Mouse (Mus musculus) left cerebral cortex, postnatal 4 days (tissue): ENCODE measurements at regions not wholly inside any gene's neighbourhood (a gene's known extent, or its start where the extent isn't known, plus 50 kb on each side); places are given as distances from the start of the nearest gene placed in this dataset.
"Not testable (repeated sequence)": the region's sequence is repeated elsewhere in the genome, so short reads cannot be mapped to it uniquely, and the experiment has no call there.

ENCODE experiments used
- DNase-seq: peaks from one replicate; pipeline ENCODE4 v3.0.0-alpha.2; 2022
- intact Hi-C: fragments of 180-260 bp; cut with DNase I; formaldehyde crosslinking; loops from one replicate; pipeline ENCODE4 v1.15.1; 2025

- DNase-seq, intact Hi-C loops: not testable (repeated sequence)
Measured at GRCm38 (mm10) chr14:19080001-19080400, 185.9 kb upstream of the Ube2e2 start.

DNA sequence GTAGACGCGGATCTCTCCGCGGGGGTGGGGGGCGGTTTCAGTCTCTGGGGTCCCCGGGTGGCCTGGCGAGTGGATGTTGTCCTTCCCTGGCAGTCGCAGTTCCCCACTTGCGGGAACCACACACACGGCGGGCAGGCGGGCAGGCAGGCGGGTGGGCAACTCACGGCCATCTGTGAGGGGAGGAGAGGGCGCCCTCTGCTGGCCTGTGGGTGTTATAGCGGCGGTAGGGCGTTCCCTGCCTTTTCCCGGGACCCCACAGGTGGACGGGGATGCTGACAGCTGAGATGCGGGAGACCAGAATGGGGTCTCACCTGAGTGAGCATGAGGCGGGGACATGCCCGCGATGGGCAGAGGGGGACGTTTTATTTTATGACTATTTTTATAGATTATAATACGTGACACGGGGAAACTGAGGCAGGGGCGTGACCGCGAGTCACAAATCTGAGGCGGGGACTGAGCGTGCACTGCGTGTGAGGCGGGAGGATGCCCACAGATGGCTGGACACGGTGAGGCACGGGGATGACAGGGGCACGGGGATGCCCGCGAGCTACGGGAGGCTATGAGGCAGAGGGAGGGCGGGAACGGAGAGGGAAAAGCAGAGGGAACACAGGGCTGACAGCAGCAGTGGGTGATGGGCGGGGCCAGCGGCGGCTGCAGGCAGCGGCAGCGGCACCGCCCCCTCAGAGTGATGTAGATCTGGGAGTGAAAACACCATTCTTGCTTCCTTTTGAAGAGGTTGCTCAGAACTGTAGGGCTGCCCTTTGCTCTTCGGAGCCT, 148.1 kb upstream of the Ube2e2 start:
- peak; percentile 82 for DNase-seq
- intact Hi-C loops = loop anchor here (10.0 kb wide), 1 partner anchor 667 kb away; no protein-coding TSS in a partner anchor

DNA sequence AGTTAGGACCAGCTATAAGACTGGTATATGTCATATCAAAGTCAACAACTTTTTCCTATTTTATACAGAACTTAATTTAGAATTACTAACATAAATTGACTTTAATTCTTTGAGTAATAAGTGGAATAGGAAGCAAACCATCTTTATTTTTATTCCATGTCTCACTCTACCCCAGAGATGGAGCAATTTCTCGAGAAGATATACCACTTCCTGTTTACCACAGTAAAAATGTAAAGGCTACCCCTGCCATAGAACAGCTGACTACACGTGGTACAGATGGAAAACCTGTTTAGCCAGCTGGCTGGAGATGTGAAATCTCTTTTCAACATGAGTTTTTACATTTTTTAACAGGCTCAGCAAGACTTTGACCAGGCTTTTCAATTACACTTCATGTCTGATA, 126.0 kb upstream of the Ube2e2 start:
- intact Hi-C loops = no loop called here
- DNase-seq = no peak

DNA sequence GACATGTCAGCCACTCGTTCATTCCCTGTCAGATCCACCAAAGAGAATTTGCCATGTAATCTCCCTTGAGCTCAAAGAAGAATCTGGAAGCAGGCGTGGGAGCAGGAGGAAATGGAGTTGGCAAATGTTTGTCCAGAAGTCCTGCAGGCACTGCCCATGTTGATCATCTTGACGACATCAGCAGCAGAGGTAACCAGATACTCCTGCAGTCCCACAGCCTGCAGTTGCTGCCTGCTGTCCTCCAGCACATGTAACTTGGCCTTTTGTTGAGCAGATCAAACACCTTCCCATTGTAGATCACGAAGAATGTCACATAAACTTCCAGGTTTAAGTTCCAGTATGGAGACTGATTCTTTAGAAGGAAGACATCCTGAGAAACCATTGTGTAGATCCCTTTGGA, 121.3 kb upstream of the Ube2e2 start:
- no peak for DNase-seq
- intact Hi-C loops = no loop called here

DNA sequence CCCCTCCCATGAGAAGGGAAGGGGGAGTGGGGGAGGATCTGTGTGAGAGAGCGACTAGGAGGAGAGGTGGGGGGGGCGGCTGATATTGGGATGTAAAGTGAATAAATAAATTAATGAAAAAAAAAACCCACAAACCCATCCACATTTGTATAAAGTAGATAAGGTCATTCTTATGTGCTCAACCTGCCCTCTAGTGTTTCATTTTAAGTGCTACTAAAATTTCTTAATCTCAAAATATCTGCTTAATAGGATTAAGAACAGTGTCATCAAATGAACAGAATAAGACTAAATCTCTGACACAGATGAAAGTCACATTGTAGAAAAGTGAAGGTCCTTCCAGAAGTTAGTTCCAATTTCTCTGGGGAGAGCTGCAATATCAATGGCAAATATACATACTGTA, 119.5 kb upstream of the Ube2e2 start:
- DNase-seq, intact Hi-C loops: not testable (repeated sequence)

GRCm38 (mm10) chr14:18983901-18984300, 89.8 kb upstream of the Ube2e2 start:
- intact Hi-C loops = no loop called here
- DNase-seq = no peak

GRCm38 (mm10) chr14:18963864-18964263, 69.8 kb upstream of the Ube2e2 start:
- intact Hi-C loops = no loop called here
- DNase-seq = no peak

DNA sequence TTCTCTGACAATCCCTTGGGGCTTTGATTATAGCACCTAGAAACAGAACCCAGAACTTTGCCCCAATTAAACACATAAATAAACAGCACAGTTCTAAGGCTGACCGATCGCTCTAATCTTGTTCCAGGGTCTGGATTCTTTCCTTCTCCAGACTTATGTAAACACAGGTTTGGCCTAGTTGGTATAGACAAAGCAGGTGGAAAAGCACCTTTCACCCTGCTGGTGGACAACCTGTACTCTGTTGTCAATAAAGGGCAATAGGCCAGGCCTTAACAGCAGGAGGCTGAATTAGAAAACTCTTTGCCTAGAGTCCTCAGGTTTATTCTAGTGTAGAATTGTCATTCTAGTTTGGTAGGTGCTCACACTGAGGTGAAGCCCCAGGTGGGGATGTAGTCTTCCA, 69.2 kb upstream of the Ube2e2 start:
- DNase-seq = no peak
- intact Hi-C loops = no loop called here
